Mouse (Mus musculus) ES-Bruce4 (cell line): Measurements from ENCODE around the gene Gprc6a. TPM values are rescaled to one million over a fixed set of nuclear protein-coding genes. Genes with fewer than 3 reads are reported as not detected.

Experiments
- H3K27ac ChIP-seq: 2 replicates; pipeline ENCODE4 v1.5.1; 2012; ENCODE audit warnings: low read length, inconsistent platforms; ENCODE audit not compliant: insufficient read depth
- H3K27me3 ChIP-seq: 2 replicates; pipeline ENCODE4 v1.6.1; 2012; ENCODE audit warnings: mild to moderate bottlenecking, low read length, inconsistent platforms; ENCODE audit not compliant: control insufficient read depth, poor library complexity, insufficient read depth, severe bottlenecking
- H3K36me3 ChIP-seq: 2 replicates; pipeline ENCODE4 v1.6.1; 2012; ENCODE audit warnings: inconsistent platforms, mild to moderate bottlenecking, low read length, moderate library complexity; ENCODE audit not compliant: control insufficient read depth, poor library complexity, insufficient read depth, severe bottlenecking
- H3K4me1 ChIP-seq: one replicate; pipeline ENCODE4 v1.8.1; 2011; ENCODE audit warnings: low read length; ENCODE audit not compliant: control insufficient read depth, insufficient read depth
- H3K4me3 ChIP-seq: 2 replicates; pipeline ENCODE4 v1.5.1; 2011; ENCODE audit warnings: low read depth, mild to moderate bottlenecking, low read length
- H3K9ac ChIP-seq: 2 replicates; pipeline ENCODE4 v1.6.1; 2012; ENCODE audit warnings: low read depth, mild to moderate bottlenecking, inconsistent platforms; ENCODE audit not compliant: poor library complexity, severe bottlenecking
- H3K9me3 ChIP-seq: replicated peaks from 2 replicates; pipeline ENCODE4 v1.6.1; 2012; ENCODE audit warnings: mild to moderate bottlenecking, low read length, inconsistent platforms; ENCODE audit not compliant: control insufficient read depth, poor library complexity, insufficient read depth, severe bottlenecking
- CTCF ChIP-seq: IDR thresholded peaks from one replicate; pipeline ENCODE4 v1.8.1; 2011; ENCODE audit warnings: low read depth, low read length
- EP300 ChIP-seq: IDR thresholded peaks from 2 replicates; pipeline ENCODE4 v1.6.1; 2011; ENCODE audit warnings: low read depth, low read length; ENCODE audit not compliant: insufficient read depth
- POLR2A ChIP-seq: IDR thresholded peaks from one replicate; pipeline ENCODE4 v1.8.1; 2011; ENCODE audit warnings: low read length; ENCODE audit not compliant: insufficient read depth
- polyA plus RNA-seq: library from polyadenylated mRNA; stranded (reverse); fragments of >200 nt; gene quantifications from 2 replicates; pipeline ENCODE4 v1.2.4, GENCODE M21; 2011; ENCODE audit warnings: low read depth; ENCODE audit not compliant: missing spikeins, insufficient read depth, insufficient read length

Gene Gprc6a
- polyA plus RNA-seq, 1 experiment, result not detected

DNA sequence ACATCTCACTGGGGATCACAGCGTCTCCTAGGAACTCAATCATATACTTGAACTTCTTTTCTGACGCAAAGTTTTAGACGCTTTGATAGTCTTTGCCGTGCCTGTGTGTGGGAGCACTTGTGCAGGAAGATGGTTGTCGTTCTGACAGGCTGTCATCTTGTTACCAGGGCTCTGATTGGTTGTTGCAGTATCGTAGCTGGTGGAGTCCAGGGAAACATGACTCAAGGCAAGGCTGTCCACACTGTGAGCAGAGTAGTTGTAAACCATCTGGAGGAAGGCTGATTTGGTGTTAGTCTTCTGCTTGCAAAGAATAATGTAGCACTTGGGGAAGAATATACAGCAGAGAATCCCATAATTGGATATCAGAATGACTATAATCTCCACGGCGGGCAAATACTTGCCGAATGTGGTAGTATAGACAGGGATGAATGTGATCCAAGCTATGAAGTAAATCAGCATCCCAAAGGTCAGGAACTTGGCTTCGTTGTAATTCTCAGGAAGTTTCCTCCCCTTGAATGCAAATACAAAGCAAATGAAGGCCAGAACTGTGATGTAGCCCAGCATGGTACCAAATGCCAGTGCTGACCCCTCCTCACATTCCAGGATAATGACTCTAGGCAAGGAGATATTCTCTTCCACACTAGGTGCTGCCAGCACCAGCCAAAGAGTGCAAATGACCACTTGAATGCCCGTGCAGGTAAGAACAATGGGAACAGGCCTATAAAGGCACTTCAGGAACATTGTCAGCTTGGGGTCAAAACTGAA is 16.3 kb downstream of the Gprc6a start:
- Histone ChIP-seq H3K9ac (no peak overlapping the region), H3K27me3 (no peaks in the 10 kb centered on the region), H3K27ac (no peak overlapping the region), H3K4me3 (no peak overlapping the region), H3K9me3 (no peaks in the 10 kb centered on the region), H3K4me1 (peaks cover 3% of the 10 kb centered on the region), H3K36me3 (no peaks in the 10 kb centered on the region)
- TF ChIP-seq CTCF, result no peak
- TF ChIP-seq EP300, result no peak
- TF ChIP-seq POLR2A, result no peak

DNA sequence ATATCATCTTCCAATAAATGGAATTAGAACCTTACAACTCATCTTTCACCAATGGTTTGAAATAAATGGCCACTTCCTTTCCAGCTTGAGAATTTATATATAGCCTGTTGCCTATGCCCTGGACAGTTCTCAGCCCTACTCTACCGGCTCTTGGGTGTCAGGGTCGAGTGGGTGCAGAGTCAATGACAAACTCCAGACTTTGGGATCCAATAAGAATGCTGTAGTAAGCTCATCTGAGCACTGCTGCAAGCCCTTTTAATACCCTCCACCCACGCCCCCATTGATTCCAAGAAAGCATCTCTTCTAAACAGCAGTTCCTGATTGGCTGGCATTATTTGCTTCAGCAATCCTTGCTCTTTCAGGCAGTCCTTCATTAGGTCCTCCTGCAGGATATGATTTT is 17.8 kb downstream of the Gprc6a start:
- no peaks in the 10 kb centered on the region for H3K27me3 ChIP-seq
- TF ChIP-seq POLR2A (no peak), EP300 (no peak), CTCF (no peak)
- H3K36me3 ChIP-seq, result no peaks in the 10 kb centered on the region
- H3K9me3 ChIP-seq, result no peaks in the 10 kb centered on the region
- H3K9ac ChIP-seq, result no peak overlapping the region
- peaks cover 3% of the 10 kb centered on the region for H3K4me1 ChIP-seq
- H3K27ac ChIP-seq, result no peak overlapping the region
- H3K4me3 ChIP-seq, result no peak overlapping the region

GRCm38 (mm10) chr10:51611969-51612682 is 19.1 kb downstream of the Gprc6a start:
- H3K36me3 ChIP-seq, result no peaks in the 10 kb centered on the region
- H3K9ac ChIP-seq, result no peak overlapping the region
- H3K9me3 ChIP-seq, result no peaks in the 10 kb centered on the region
- H3K4me1 ChIP-seq, result peaks cover 3% of the 10 kb centered on the region
- no peak overlapping the region for H3K4me3 ChIP-seq
- H3K27ac ChIP-seq, result no peak overlapping the region
- TF ChIP-seq EP300, result no peak
- TF ChIP-seq POLR2A, result no peak
- TF ChIP-seq CTCF, result no peak
- no peaks in the 10 kb centered on the region for H3K27me3 ChIP-seq

DNA sequence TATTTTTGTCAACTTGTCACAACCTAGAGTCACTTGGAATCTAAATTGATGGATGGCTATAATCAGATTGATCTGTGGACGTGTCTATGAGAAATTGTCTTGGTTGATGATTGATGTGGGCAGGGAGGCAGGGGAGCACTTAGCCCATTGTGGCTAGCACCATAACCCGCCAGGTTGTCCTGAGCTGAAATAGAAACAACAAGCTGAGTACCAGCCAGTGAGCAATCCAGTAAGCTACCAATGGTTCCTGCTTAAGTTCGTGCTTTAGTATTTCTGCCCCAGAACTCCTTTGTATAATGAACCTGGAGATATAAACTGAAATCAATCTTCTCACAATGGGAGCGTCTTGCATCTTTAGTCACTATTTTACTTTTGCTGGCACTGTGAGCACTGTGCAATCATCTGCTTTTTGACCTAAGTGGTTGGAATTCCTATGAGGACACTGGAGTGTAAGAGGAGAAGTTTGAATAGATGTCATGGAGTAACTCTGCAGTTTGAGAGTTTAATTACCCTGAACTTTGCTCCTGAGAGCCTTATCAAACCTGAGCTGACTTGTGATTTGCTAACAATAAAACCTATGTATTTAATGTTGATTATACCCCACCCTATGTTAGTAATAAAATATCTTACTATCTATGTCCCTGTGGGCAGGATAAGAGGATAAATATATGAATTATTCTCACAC is 21.4 kb downstream of the Gprc6a start:
- H3K27me3 ChIP-seq, result no peaks in the 10 kb centered on the region
- no peaks in the 10 kb centered on the region for H3K9me3 ChIP-seq
- no peak overlapping the region for H3K27ac ChIP-seq
- peaks cover 1% of the 10 kb centered on the region for H3K4me1 ChIP-seq
- no peak overlapping the region for H3K4me3 ChIP-seq
- TF ChIP-seq CTCF (no peak), POLR2A (no peak), EP300 (no peak)
- H3K9ac ChIP-seq, result no peak overlapping the region
- H3K36me3 ChIP-seq, result no peaks in the 10 kb centered on the region

DNA sequence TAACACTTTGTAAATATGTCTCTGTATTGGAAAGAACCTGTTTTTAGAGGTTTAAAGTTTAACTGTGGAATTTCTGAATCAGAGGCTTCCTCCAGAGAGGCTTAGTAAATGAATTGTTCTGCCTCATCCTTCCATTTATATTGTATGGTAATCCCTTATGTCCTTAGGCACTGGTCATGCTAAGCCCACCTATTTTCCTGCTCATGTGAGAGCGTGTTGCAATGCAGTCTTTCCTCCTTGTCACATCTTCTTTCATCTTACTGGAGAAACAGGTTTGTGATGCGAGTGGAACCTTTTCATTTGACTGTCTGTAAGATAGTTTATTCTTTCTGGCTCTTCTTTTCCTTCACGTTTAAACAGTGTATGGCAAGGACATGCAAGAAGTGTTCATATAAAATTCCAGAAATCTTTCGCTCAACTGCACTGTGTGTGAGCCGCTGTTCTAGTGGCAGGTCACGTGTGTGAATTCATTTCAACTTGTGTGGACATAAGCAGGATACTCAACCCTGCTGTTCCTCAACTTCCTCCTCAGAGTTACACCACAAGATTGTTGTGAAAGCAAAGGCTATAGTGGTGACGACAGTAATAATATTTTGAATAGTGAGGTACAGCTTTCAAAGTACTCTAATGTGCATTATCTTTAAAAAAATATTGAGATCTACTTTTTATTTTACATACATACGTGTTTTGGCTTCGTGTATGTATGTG is 34.2 kb downstream of the Gprc6a start:
- no peaks in the 10 kb centered on the region for H3K36me3 ChIP-seq
- no peak overlapping the region for H3K9ac ChIP-seq
- no peaks in the 10 kb centered on the region for H3K4me1 ChIP-seq
- no peaks in the 10 kb centered on the region; the same call in 1 of the 2 replicates for H3K9me3 ChIP-seq
- TF ChIP-seq CTCF (no peak), POLR2A (no peak), EP300 (no peak)
- H3K27me3 ChIP-seq, result no peaks in the 10 kb centered on the region; the same call in 1 of the 2 replicates
- no peak overlapping the region for H3K27ac ChIP-seq
- no peak overlapping the region for H3K4me3 ChIP-seq
